Mouse (Mus musculus) kidney, embryonic 15.5 days (tissue): ENCODE measurements at regions not wholly inside any gene's neighbourhood (a gene's known extent, or its start where the extent isn't known, plus 50 kb on each side); places are given as distances from the start of the nearest gene placed in this dataset.
A peak's percentile ranks its signal among the peaks of the same experiment; 100 is the strongest.

Experiments used
- ATAC-seq: fragments of 200-750 bp; cut with Nextera tagmentation; replicated peaks from 2 replicates; pipeline ENCODE4 v1.8.0; 2017; ENCODE audit warnings: moderate TSS enrichment; ENCODE audit not compliant: low FRiP score
- H3K27ac ChIP-seq: fragments of 300-500 bp; sonication (generic); 2 replicates; pipeline ENCODE4 v1.5.1; 2015; ENCODE audit warnings: mild to moderate bottlenecking, inconsistent platforms
- H3K27me3 ChIP-seq: fragments of 300-500 bp; sonication (generic); 2 replicates; pipeline ENCODE4 v1.6.1; 2015; ENCODE audit warnings: inconsistent platforms
- H3K36me3 ChIP-seq: fragments of 300-500 bp; sonication (generic); 2 replicates; pipeline ENCODE4 v1.6.1; 2015; ENCODE audit warnings: inconsistent platforms
- H3K4me1 ChIP-seq: fragments of 300-500 bp; sonication (generic); 2 replicates; pipeline ENCODE4 v1.6.1; 2015; ENCODE audit warnings: inconsistent platforms
- H3K4me2 ChIP-seq: fragments of 300-500 bp; sonication (generic); 2 replicates; pipeline ENCODE4 v1.6.1; 2015; ENCODE audit warnings: moderate library complexity, mild to moderate bottlenecking, inconsistent platforms
- H3K4me3 ChIP-seq: fragments of 300-500 bp; sonication (generic); replicated peaks from 2 replicates; pipeline ENCODE4 v1.5.1; 2015; ENCODE audit warnings: mild to moderate bottlenecking, inconsistent platforms
- H3K9ac ChIP-seq: fragments of 300-500 bp; sonication (generic); 2 replicates; pipeline ENCODE4 v1.6.1; 2015; ENCODE audit warnings: mild to moderate bottlenecking, inconsistent platforms
- H3K9me3 ChIP-seq: fragments of 300-500 bp; sonication (generic); replicated peaks from 2 replicates; pipeline ENCODE4 v1.6.1; 2016; ENCODE audit warnings: inconsistent platforms
- WGBS: fragments of 180-500 bp; shearing (Covaris S2); methylation state at CpG from one replicate; pipeline ENCODE4 v1.1.7; 2015; ENCODE audit warnings: mixed read lengths; 5-methylcytosine and 5-hydroxymethylcytosine counted together

GRCm38 (mm10) chr10:11841494-11841893, 498.3 kb downstream of the Epm2a start:
- H3K4me1 ChIP-seq = no peaks in the 10 kb centered on the region
- no peak overlapping the region for H3K4me2 ChIP-seq
- WGBS = 78% methylated on average over 7 of the region's 7 CpGs

GRCm38 (mm10) chr10:11846141-11846540, 502.9 kb downstream of the Epm2a start:
- Histone ChIP-seq H3K4me1 (no peaks in the 10 kb centered on the region), H3K4me3 (no peak overlapping the region), H3K9me3 (no peaks in the 10 kb centered on the region), H3K27ac (no peak overlapping the region), H3K9ac (no peak overlapping the region), H3K4me2 (no peak overlapping the region), H3K36me3 (no peaks in the 10 kb centered on the region), H3K27me3 (no peaks in the 10 kb centered on the region)
- 75% methylated on average over 1 of the region's 1 CpGs for WGBS
- no peak for ATAC-seq

More at GRCm38 (mm10) chr10:11841494-11841893, 498.3 kb downstream of the Epm2a start:
- no peak overlapping the region for H3K9ac ChIP-seq
- no peaks in the 10 kb centered on the region for H3K9me3 ChIP-seq
- no peaks in the 10 kb centered on the region for H3K27me3 ChIP-seq
- no peak overlapping the region for H3K27ac ChIP-seq
- no peaks in the 10 kb centered on the region for H3K36me3 ChIP-seq
- H3K4me3 ChIP-seq = no peak overlapping the region
- ATAC-seq = 0 out of 2 replicates have a peak, but pooled peaks have one; percentile 33

- Histone ChIP-seq H3K4me2 (no peak overlapping the region), H3K27me3 (no peaks in the 10 kb centered on the region), H3K9me3 (no peaks in the 10 kb centered on the region), H3K36me3 (no peaks in the 10 kb centered on the region), H3K4me1 (peaks cover 26% of the 10 kb centered on the region), H3K9ac (no peak overlapping the region), H3K27ac (peak overlapping the region; percentile 69), H3K4me3 (no peak overlapping the region)
- ATAC-seq = peak; percentile 81
- WGBS = 43% methylated on average over 5 of the region's 5 CpGs
These were observed 532.2 kb downstream of the Epm2a start for GRCm38 (mm10) chr10:11875145-11876131.

- Histone ChIP-seq H3K9ac (no peak overlapping the region), H3K9me3 (no peaks in the 10 kb centered on the region), H3K4me1 (no peaks in the 10 kb centered on the region), H3K36me3 (no peaks in the 10 kb centered on the region), H3K4me2 (no peak overlapping the region), H3K27ac (no peak overlapping the region), H3K27me3 (no peaks in the 10 kb centered on the region), H3K4me3 (no peak overlapping the region)
- ATAC-seq = no peak
- 91% methylated on average over 4 of the region's 4 CpGs for WGBS
These were observed 543.0 kb downstream of the Epm2a start for GRCm38 (mm10) chr10:11886237-11886636.

- no peak overlapping the region for H3K4me3 ChIP-seq
- no peaks in the 10 kb centered on the region for H3K36me3 ChIP-seq
- no peaks in the 10 kb centered on the region for H3K27me3 ChIP-seq
- no peak for ATAC-seq
- H3K4me1 ChIP-seq = no peaks in the 10 kb centered on the region
- no peak overlapping the region for H3K4me2 ChIP-seq
- 84% methylated on average over 2 of the region's 2 CpGs for whole genome bisulfite sequencing
- H3K9me3 ChIP-seq = no peaks in the 10 kb centered on the region
- no peak overlapping the region for H3K9ac ChIP-seq
- no peak overlapping the region for H3K27ac ChIP-seq
These were observed 545.7 kb downstream of the Epm2a start for GRCm38 (mm10) chr10:11888953-11889352.

- 89% methylated on average over 3 of the region's 3 CpGs for WGBS
- Histone ChIP-seq H3K4me1 (no peaks in the 10 kb centered on the region), H3K4me3 (no peak overlapping the region), H3K36me3 (no peaks in the 10 kb centered on the region), H3K27me3 (no peaks in the 10 kb centered on the region), H3K27ac (no peak overlapping the region), H3K9ac (no peak overlapping the region), H3K4me2 (no peak overlapping the region), H3K9me3 (no peaks in the 10 kb centered on the region)
- ATAC-seq = no peak
These were observed 578.9 kb downstream of the Epm2a start for GRCm38 (mm10) chr10:11922132-11922531.

- H3K9me3 ChIP-seq = no peaks in the 10 kb centered on the region
- H3K4me1 ChIP-seq = no peaks in the 10 kb centered on the region
- H3K27ac ChIP-seq = no peak overlapping the region
- WGBS = 87% methylated on average over 2 of the region's 2 CpGs
- ATAC-seq = no peak
- no peaks in the 10 kb centered on the region for H3K36me3 ChIP-seq
- no peaks in the 10 kb centered on the region for H3K27me3 ChIP-seq
- H3K4me2 ChIP-seq = no peak overlapping the region
- H3K9ac ChIP-seq = no peak overlapping the region
- H3K4me3 ChIP-seq = no peak overlapping the region
These were observed 595.0 kb downstream of the Epm2a start for GRCm38 (mm10) chr10:11938164-11938563.

- no peak overlapping the region for H3K9ac ChIP-seq
- H3K27me3 ChIP-seq = no peaks in the 10 kb centered on the region
- H3K4me2 ChIP-seq = no peak overlapping the region
- no peaks in the 10 kb centered on the region for H3K9me3 ChIP-seq
- no peak overlapping the region for H3K4me3 ChIP-seq
- H3K36me3 ChIP-seq = no peaks in the 10 kb centered on the region
- WGBS = 78% methylated on average over 2 of the region's 2 CpGs
- H3K4me1 ChIP-seq = no peaks in the 10 kb centered on the region
- H3K27ac ChIP-seq = no peak overlapping the region
- ATAC-seq = no peak
These were observed 599.6 kb downstream of the Epm2a start for GRCm38 (mm10) chr10:11942772-11943171.

- Histone ChIP-seq H3K4me1 (no peaks in the 10 kb centered on the region), H3K36me3 (no peaks in the 10 kb centered on the region), H3K27me3 (no peaks in the 10 kb centered on the region), H3K9ac (no peak overlapping the region), H3K9me3 (no peaks in the 10 kb centered on the region), H3K27ac (no peak overlapping the region), H3K4me2 (no peak overlapping the region), H3K4me3 (no peak overlapping the region)
- 49% methylated on average over 3 of the region's 3 CpGs for WGBS
- no peak for ATAC-seq
These were observed 617.2 kb downstream of the Epm2a start for GRCm38 (mm10) chr10:11960327-11960922.

- Histone ChIP-seq H3K4me3 (no peak overlapping the region), H3K9me3 (no peaks in the 10 kb centered on the region), H3K36me3 (no peaks in the 10 kb centered on the region), H3K4me1 (no peaks in the 10 kb centered on the region), H3K9ac (no peak overlapping the region), H3K27me3 (no peaks in the 10 kb centered on the region), H3K27ac (peak overlapping the region; percentile 75), H3K4me2 (no peak overlapping the region)
- WGBS = 42% methylated on average over 3 of the region's 3 CpGs
- ATAC-seq = peak; percentile 92
These were observed 661.8 kb downstream of the Epm2a start for GRCm38 (mm10) chr10:12004966-12005365.

GRCm38 (mm10) chr10:12005889-12006288, 662.7 kb downstream of the Epm2a start:
- no peaks in the 10 kb centered on the region for H3K27me3 ChIP-seq
- H3K27ac ChIP-seq = no peak overlapping the region
- no peak overlapping the region for H3K4me2 ChIP-seq
- no peaks in the 10 kb centered on the region for H3K9me3 ChIP-seq
- ATAC-seq = no peak
- no peaks in the 10 kb centered on the region for H3K4me1 ChIP-seq
- H3K9ac ChIP-seq = no peak overlapping the region
- 38% methylated on average over 1 of the region's 1 CpGs for WGBS
- no peak overlapping the region for H3K4me3 ChIP-seq
- H3K36me3 ChIP-seq = no peaks in the 10 kb centered on the region

GRCm38 (mm10) chr10:12017286-12017685, 674.1 kb downstream of the Epm2a start:
- 61% methylated on average over 2 of the region's 2 CpGs for WGBS
- no peak overlapping the region for H3K27ac ChIP-seq

More at GRCm38 (mm10) chr10:12017286-12017685, 674.1 kb downstream of the Epm2a start:
- H3K27me3 ChIP-seq = no peaks in the 10 kb centered on the region
- no peak for ATAC-seq
- H3K9me3 ChIP-seq = no peaks in the 10 kb centered on the region
- no peak overlapping the region for H3K4me3 ChIP-seq
- H3K9ac ChIP-seq = no peak overlapping the region
- no peaks in the 10 kb centered on the region for H3K36me3 ChIP-seq
- no peak overlapping the region for H3K4me2 ChIP-seq
- no peaks in the 10 kb centered on the region for H3K4me1 ChIP-seq
